Mouse (Mus musculus) yolk sac, embryonic 10.5 days (tissue): ENCODE data around the gene Ncoa3.
A peak's percentile ranks its signal among the peaks of the same experiment; 100 is the strongest.

Source experiments
- DNase-seq: peaks from one replicate; pipeline ENCODE4 v3.0.0-alpha.2; 2017; ENCODE audit warnings: low spot score

Ncoa3 gene

DNA sequence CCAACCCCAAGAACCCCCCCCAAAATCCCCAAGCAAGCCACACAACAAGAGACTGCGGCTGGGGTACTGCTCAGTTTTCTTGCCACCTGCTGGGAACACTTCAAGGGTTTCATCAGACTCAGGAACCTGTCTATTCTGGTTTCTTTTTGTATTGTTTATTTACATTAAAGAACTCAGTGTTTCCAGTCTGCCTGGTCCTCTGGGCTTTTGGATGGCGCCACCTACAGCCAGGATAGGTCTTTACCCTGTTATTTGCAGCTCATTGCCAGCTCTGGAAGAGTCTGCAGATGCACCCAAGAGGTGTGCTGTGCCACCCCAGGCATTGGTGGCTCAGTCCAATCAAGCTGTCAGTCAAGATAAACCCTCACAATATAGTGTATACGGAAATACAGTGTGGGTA, 43.3 kb downstream of the Ncoa3 start:
- peak; percentile 34 for DNase-seq

DNA sequence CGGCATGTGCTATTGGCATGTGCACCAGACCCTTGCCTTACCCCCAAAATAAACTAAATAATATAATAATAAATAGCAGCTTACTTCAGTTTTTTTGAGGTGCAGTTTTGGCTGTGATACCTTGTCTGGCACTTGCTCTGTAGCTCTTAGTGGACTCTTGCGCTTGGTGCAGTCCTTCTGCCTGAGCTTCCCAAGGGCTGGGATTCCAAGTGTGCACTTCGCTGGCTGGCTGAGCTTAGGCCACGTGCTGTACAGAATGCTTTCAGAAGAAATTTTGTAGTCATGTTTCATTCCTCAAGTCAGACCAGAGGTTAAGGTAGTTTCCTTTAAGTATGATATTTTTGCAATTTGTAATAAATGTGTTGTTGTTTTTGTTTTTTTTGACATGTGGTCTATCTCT, 47.2 kb downstream of the Ncoa3 start:
- DNase-seq: no peak

DNA sequence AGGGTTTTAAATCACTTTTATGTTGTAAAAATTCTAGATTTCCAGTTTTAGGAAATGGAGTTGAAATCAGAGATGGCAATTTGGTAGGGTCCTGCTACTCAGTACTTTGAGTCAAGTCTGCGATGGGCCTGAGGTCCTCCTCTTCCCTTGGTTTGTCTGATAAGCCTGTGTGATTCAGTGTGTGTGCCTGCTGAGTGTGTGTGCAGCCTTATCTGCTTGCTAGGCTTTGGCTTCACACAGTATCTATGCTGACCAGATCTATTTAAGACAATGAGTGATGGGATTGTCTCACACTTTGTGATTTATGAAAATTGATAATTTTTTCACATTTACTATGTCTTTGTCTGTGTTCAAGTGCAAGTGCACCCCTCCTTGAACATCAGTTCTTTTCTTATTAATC, 50.1 kb downstream of the Ncoa3 start:
- no peak for DNase-seq

DNA sequence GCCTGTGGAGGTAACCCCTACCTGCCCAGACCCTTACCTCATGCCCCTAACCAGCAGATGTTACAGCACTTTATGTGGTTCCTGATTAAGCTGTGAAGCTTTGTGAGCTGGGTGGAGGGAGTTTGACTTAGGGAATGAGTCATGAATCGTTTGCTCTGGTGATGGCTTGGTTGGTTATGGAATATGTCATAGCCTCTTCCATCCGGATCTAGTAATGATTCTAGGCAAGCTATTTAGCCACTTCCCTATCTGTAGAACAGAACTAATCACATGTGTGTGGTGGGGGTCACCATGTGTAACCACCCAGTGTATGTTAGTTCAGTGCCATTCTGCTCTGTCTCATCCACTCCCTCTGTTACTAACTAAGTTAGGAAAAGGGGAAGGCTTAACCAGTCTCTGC, 52.6 kb downstream of the Ncoa3 start:
- no peak for DNase-seq

DNA sequence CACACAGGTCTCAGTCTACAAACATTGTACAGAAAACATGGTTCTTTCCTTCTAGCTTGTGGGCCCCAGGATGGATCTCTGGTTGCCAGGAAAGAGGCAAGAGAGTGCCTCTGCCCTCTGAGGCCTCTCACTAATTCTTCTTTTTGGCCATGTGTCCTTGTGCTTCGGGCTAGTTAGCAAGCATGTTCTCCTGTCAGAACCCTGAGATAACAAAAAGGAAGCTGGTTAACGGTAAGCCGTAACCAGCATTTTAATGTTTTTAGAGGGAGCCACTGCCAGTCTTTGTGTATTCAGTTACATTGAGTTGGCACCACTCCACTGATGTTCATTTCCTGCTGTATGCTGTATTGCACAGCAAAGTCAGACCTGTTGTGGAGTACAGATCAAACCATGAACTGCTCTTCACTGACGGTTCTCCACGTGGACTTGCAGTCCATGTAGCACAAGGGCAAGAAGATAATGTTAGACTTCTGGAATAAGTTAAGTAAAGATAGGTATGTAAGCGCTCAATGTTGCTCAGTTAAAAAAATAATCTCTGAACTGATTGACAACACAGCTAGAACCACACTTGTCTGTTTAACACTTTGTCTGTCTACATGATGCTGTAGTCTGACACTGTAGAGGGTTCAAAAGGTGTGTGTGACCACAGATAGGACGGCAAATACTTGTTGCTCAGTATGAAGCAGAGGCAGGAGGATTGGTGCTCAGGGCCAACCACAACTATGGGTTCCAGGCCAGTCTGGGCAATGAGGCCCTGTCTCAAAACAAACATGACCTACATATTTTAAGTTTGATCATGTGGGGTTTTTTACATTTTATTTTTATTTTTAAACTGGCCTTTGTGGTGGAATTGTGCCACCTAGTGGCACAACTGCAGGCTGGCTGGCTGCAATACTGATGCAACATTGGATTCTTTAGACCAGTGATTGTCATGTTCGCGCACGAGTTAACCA, 53.4 kb downstream of the Ncoa3 start:
- no peak for DNase-seq

DNA sequence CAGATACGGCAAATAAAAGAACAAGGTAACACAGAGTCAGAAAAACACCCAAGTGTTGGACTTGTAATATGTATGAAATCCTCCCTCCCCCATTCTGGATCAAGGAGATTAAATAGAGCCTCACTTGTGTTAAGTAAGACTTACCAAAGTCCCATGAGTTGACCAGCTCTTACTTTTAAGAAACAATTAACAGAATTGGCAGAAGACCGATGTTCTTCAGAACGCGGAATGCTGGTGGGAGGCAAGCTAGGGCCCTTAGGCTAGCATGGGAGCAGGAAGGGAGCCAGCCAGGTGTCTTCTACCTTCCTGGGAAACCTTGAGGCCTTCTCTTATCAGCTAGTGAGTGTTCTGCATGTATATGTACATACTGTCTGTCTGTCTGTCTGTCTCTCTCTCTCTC, 55.5 kb downstream of the Ncoa3 start:
- DNase-seq: no peak

GRCm38 (mm10) chr2:166048852-166049251, 56.4 kb downstream of the Ncoa3 start:
- no peak for DNase-seq

- no peak for DNase-seq
These were observed 59.0 kb downstream of the Ncoa3 start for GRCm38 (mm10) chr2:166051421-166051820.

DNA sequence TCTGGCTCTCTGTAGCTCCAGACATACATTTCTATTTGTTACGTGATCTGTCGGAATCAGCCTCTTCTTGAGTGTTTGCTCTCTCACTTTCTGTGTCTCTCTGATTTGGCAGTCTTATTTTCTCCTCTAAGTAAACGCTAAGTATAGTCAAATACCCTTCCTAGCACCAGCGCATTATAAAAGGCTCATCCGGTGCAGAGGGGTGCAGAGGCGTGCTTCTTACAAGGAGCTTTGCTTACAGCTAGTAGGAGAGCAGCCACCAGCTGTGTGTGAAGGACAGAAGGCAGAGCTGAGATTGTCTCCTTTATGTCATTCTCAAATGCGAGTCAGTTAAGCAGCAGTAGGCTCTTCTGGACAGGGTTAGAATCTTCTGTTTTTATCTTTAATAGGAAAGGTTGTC, 59.5 kb downstream of the Ncoa3 start:
- no peak for DNase-seq

DNA sequence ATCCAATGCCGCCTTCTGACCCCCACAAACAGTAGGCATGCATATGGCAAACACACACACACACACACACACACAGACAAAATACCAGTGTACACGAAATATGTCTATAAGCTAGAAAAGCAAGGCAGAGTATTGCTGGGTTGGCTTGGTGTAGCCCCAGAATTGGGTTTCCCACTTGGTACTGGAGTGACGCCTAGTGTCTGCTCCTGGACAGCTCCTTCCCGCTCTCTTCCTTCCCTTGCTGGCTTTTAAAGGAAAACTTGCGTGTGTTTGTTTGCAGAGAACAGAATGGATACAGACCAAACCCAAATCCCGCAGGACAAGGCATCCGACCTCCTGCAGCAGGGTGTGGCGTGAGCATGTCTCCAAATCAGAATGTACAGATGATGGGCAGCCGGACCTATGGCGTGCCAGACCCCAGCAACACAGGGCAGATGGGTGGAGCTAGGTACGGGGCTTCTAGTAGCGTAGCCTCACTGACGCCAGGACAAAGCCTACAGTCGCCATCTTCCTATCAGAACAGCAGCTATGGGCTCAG, 61.6 kb downstream of the Ncoa3 start:
- DNase-seq: no peak

DNA sequence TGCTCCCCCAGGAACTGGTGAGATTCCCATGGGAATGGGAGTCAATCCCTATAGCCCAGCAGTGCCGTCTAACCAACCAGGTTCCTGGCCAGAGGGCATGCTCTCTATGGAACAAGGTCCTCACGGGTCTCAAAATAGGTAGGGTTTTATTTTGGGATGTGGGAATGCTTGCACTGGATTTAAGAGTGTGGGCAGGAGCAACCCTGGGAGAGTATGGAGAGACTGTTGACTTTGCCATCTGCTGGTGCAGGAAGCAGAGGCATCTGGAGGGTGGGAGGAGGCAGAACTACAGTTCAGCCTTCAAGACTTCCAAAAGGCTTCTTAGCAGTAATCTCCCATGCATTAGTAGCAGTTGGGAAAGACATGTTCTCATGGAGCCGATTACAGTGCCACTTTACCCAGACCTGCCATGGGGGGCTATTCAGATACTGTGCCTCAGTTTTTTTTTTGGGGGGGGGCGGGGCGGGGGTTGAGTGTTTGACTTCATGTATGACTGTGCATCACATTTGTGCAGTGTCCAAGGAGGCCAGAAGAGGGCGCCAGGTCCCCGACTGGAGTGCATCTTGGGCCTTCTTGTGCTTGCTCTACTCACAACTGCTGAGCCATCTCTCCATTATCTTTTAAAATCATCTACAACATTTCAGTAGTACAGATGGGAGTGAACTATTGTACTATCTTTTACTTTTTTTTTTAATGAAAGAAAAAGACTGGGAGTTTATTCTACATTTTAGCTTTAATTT, 67.4 kb downstream of the Ncoa3 start:
- no peak for DNase-seq

DNA sequence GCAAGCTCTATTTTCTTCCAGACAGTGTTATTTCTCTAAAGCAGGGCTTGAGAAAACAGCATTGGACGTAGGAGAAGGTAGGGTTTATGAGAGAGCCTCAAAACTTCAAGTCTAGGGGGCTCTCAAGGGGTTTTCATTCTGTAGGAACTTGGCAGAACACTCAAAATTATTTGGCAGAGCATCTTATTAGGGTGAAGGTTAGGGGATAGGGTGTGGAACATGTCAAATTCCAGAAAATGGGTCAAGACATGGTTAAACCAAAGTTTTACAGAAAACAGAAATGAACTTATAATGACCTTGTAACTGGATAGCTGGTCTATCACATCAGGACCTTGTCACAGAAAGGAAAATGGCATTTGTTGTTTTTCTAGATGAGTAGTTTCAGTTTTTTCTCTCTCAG, 69.6 kb downstream of the Ncoa3 start:
- no peak for DNase-seq

DNA sequence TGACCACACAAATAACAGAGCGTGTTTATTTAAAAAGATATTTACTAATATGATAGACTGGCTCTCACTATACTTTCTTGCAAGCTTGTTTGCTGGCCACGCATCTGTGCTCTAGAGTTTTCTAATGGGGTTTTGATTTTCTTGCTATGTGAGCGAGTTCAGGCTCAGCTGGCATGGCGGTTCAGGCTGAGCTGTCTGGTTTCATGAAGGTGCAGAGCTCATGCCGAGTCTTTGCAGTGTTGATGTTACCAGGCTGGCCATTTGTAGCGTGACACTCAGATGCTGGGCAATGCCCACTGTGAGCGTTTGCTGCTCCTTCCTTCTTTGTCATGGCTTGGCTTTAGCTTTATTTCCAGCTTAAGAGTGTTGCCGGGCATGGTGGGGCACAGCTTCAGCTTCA, 70.0 kb downstream of the Ncoa3 start:
- DNase-seq: no peak

DNA sequence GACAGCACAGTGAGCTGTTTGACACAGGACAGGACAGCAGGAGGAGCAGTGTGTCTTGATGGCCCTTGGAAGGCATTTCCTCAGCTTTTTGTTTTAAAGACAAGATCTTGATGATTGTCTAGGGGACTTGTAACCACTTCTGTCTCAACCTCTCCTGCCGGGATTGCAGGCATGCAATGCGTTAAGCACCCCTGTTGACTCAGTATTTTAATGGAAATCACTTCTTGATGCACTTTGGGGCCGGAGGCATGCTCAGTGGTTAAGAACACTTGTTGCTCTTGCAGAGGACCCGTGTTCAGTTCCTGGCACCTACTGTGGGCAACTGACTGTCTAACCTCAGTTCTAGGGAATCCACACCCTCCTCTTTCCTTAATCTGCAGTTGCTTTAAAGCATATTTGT, 74.0 kb downstream of the Ncoa3 start:
- no peak for DNase-seq

GRCm38 (mm10) chr2:166068261-166068660, 75.8 kb downstream of the Ncoa3 start:
- no peak for DNase-seq

DNA sequence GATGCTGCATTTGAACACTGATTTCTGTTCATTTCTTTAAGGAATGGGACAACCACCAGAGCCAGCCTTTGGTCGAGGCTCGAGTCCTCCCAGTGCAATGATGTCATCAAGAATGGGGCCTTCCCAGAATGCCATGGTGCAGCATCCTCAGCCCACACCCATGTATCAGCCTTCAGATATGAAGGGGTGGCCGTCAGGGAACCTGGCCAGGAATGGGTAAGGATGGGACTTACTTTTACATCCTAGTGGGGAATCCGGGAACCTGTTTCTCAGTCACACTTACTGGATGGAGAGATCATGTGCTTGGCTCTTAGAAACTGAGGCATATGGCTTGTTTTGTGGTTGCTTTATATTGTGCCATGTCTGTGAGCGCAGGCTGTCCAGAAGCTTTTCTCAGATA, 76.7 kb downstream of the Ncoa3 start:
- DNase-seq: no peak

DNA sequence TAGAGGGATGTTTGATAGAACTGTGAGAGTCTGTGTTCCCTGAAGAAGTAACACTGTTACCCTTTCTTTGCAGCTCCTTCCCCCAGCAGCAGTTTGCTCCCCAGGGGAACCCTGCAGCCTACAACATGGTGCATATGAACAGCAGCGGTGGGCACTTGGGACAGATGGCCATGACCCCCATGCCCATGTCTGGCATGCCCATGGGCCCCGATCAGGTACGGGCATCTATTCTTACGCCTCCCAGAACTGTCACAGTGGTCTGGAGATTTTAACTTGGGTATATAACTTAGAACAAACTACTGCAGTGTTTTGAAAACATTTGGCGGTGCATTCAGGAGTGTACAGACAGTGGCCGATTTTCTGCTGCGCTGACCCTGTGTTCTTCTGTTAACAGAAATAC, 77.3 kb downstream of the Ncoa3 start:
- no peak for DNase-seq

- no peak for DNase-seq
These were observed 79.0 kb downstream of the Ncoa3 start for GRCm38 (mm10) chr2:166071481-166071880.

- no peak for DNase-seq
These were observed 79.5 kb downstream of the Ncoa3 start for GRCm38 (mm10) chr2:166071889-166072288.

DNA sequence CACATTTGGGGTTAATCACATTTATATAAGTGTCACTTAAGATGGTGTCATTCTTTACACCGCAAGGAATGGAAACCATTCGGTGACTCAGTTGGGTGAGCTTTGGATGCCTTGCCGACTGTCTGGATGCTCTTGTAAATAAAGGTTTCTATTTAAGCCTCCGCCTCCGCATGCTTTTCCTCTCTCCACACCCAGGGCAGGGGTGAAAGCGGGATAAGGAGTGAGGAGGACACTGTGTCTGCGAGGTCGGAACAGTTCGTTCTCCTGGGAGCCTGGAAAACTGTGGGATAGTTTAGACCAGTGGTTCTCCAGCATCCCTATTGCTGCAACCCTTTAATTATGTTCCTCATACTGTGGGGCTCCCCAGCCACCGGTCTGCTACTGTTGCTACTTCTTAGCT, 80.6 kb downstream of the Ncoa3 start:
- no peak for DNase-seq

GRCm38 (mm10) chr2:166074322-166074721, 81.9 kb downstream of the Ncoa3 start:
- DNase-seq: no peak

DNA sequence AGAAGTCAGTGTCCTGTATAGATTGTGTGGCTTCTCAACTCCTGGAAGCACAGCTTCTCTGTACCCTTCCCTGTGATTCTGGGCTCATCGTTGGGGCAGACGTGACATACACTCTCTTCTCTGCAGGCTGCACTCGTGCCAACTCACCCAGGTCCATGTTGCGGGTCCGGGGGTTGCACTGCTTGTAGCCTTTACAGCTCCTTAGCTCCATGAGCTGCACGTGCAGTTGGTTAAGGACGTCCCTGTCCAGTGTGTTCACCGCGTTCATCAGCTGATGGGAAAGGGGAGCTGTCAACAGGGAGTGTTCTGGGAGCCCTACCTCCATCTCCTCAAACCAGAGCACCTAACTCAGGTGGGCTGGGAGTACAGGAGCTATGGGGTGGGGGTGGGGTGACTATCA, 84.9 kb downstream of the Ncoa3 start:
- DNase-seq: no peak

DNA sequence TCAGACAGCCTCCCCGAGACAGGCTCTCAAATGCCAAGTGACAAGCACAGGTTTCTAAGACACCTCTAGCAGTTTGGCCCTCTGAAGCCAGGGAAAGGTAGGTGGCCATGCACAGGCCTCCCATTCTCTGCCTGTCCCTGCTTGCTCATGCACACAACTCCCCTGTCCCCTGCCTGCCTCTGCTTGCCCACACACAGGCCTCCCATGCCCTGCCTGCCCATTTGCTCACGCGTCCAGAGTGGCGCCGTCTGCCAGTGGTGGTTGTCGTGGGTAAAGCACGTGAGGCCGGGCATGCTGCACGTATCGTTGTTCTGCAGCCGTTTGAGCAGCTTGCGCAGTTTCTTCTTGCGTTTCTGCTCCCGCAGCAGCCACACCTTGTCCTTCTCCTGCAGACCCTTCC, 86.8 kb downstream of the Ncoa3 start:
- DNase-seq: no peak
